Mouse (Mus musculus): Measurements from ENCODE around the gene Cnr1. TPM values are rescaled to one million over a fixed set of nuclear protein-coding genes. Genes with fewer than 3 reads are reported as not detected.

The Cnr1 gene
- 0.06 and 0.08 TPM in 2 replicates for polyA plus RNA-seq (2012; rRNA removed)

GRCm38 (mm10) chr4:33924234-33924888 is at the start of gene Cnr1:
Cnr1 (plus strand) TSS chr4:33924593.
- DNase-seq: no peak
- 2% methylated on average over 74 of the region's 77 CpGs for WGBS
- H3K4me1 ChIP-seq (replicated peaks; ENCODE audit: control insufficient read depth, insufficient read depth, low read length): 0 out of 2 replicates have a peak, but pooled peaks cover 3% of the 10 kb centered on the region
- H3K27me3 ChIP-seq (ENCODE audit: control insufficient read depth, insufficient read depth, low read length): no peaks in the 10 kb centered on the region; the same call in 1 of the 2 replicates
- no peaks in the 10 kb centered on the region for H3K36me3 ChIP-seq (ENCODE audit: control insufficient read depth, insufficient read depth, low read length)
- no peak within 1 kb of the TSS for H3K27ac ChIP-seq (ENCODE audit: control insufficient read depth, insufficient read depth, low read length)
- no peak for TF ChIP-seq CTCF (IDR thresholded peaks at IDR 0.05; ENCODE audit: borderline replicate concordance, control insufficient read depth, extremely low read depth, insufficient read depth, low read length, poor library complexity)
- no peak for TF ChIP-seq POLR2A (IDR thresholded peaks at IDR 0.05; ENCODE audit: control insufficient read depth, extremely low read depth, insufficient read depth, low read length, poor library complexity)
- peak within 1 kb of the TSS; percentile 28 for H3K4me3 ChIP-seq (ENCODE audit: control insufficient read depth, insufficient read depth, low read length)

- H3K27ac ChIP-seq (ENCODE audit: control insufficient read depth, insufficient read depth, low read length): no peak overlapping the region
- no peaks in the 10 kb centered on the region for H3K27me3 ChIP-seq (ENCODE audit: control insufficient read depth, insufficient read depth, low read length)
- H3K4me3 ChIP-seq (ENCODE audit: control insufficient read depth, insufficient read depth, low read length): no peak overlapping the region
- no peak for TF ChIP-seq POLR2A (IDR thresholded peaks at IDR 0.05; ENCODE audit: control insufficient read depth, extremely low read depth, insufficient read depth, low read length, poor library complexity)
- no peak for TF ChIP-seq CTCF (IDR thresholded peaks at IDR 0.05; ENCODE audit: borderline replicate concordance, control insufficient read depth, extremely low read depth, insufficient read depth, low read length, poor library complexity)
- WGBS: 94% methylated on average over 3 of the region's 3 CpGs
- no peak for DNase-seq
- no peaks in the 10 kb centered on the region for H3K4me1 ChIP-seq (replicated peaks; ENCODE audit: control insufficient read depth, insufficient read depth, low read length)
- H3K36me3 ChIP-seq (ENCODE audit: control insufficient read depth, insufficient read depth, low read length): no peaks in the 10 kb centered on the region
Measured at GRCm38 (mm10) chr4:33879944-33880343, 44.4 kb upstream of the Cnr1 start.

- H3K27me3 ChIP-seq (ENCODE audit: control insufficient read depth, insufficient read depth, low read length): no peaks in the 10 kb centered on the region
- TF ChIP-seq POLR2A (IDR thresholded peaks at IDR 0.05; ENCODE audit: control insufficient read depth, extremely low read depth, insufficient read depth, low read length, poor library complexity) (no peak), CTCF (IDR thresholded peaks at IDR 0.05; ENCODE audit: borderline replicate concordance, control insufficient read depth, extremely low read depth, insufficient read depth, low read length, poor library complexity) (no peak)
- no peak overlapping the region for H3K4me3 ChIP-seq (ENCODE audit: control insufficient read depth, insufficient read depth, low read length)
- DNase-seq: no peak
- no peak overlapping the region for H3K27ac ChIP-seq (ENCODE audit: control insufficient read depth, insufficient read depth, low read length)
- WGBS: 85% methylated on average over 3 of the region's 3 CpGs
- no peaks in the 10 kb centered on the region for H3K4me1 ChIP-seq (replicated peaks; ENCODE audit: control insufficient read depth, insufficient read depth, low read length)
- no peaks in the 10 kb centered on the region for H3K36me3 ChIP-seq (ENCODE audit: control insufficient read depth, insufficient read depth, low read length)
Measured at GRCm38 (mm10) chr4:33886026-33886425, 38.4 kb upstream of the Cnr1 start.

- H3K4me3 ChIP-seq (ENCODE audit: control insufficient read depth, insufficient read depth, low read length): no peak overlapping the region
- no peak overlapping the region for H3K27ac ChIP-seq (ENCODE audit: control insufficient read depth, insufficient read depth, low read length)
- 86% methylated on average over 2 of the region's 2 CpGs for WGBS
- no peaks in the 10 kb centered on the region for H3K4me1 ChIP-seq (replicated peaks; ENCODE audit: control insufficient read depth, insufficient read depth, low read length)
- DNase-seq: no peak
- TF ChIP-seq POLR2A (IDR thresholded peaks at IDR 0.05; ENCODE audit: control insufficient read depth, extremely low read depth, insufficient read depth, low read length, poor library complexity) (no peak), CTCF (IDR thresholded peaks at IDR 0.05; ENCODE audit: borderline replicate concordance, control insufficient read depth, extremely low read depth, insufficient read depth, low read length, poor library complexity) (no peak)
- no peaks in the 10 kb centered on the region for H3K27me3 ChIP-seq (ENCODE audit: control insufficient read depth, insufficient read depth, low read length)
- no peaks in the 10 kb centered on the region for H3K36me3 ChIP-seq (ENCODE audit: control insufficient read depth, insufficient read depth, low read length)
Measured at GRCm38 (mm10) chr4:33889976-33890375, 34.4 kb upstream of the Cnr1 start.

GRCm38 (mm10) chr4:33892178-33892869 is 32.1 kb upstream of the Cnr1 start:
- no peak for TF ChIP-seq CTCF (IDR thresholded peaks at IDR 0.05; ENCODE audit: borderline replicate concordance, control insufficient read depth, extremely low read depth, insufficient read depth, low read length, poor library complexity)
- TF ChIP-seq POLR2A (IDR thresholded peaks at IDR 0.05; ENCODE audit: control insufficient read depth, extremely low read depth, insufficient read depth, low read length, poor library complexity): no peak
- H3K36me3 ChIP-seq (ENCODE audit: control insufficient read depth, insufficient read depth, low read length): no peaks in the 10 kb centered on the region

GRCm38 (mm10) chr4:33893841-33894240 is 30.6 kb upstream of the Cnr1 start:
- 95% methylated on average over 7 of the region's 7 CpGs for WGBS
- no peak for DNase-seq
- Histone ChIP-seq H3K27me3 (ENCODE audit: control insufficient read depth, insufficient read depth, low read length) (no peaks in the 10 kb centered on the region), H3K36me3 (ENCODE audit: control insufficient read depth, insufficient read depth, low read length) (no peaks in the 10 kb centered on the region), H3K27ac (ENCODE audit: control insufficient read depth, insufficient read depth, low read length) (no peak overlapping the region), H3K4me3 (ENCODE audit: control insufficient read depth, insufficient read depth, low read length) (no peak overlapping the region), H3K4me1 (replicated peaks; ENCODE audit: control insufficient read depth, insufficient read depth, low read length) (no peaks in the 10 kb centered on the region)
- TF ChIP-seq POLR2A (IDR thresholded peaks at IDR 0.05; ENCODE audit: control insufficient read depth, extremely low read depth, insufficient read depth, low read length, poor library complexity) (no peak), CTCF (IDR thresholded peaks at IDR 0.05; ENCODE audit: borderline replicate concordance, control insufficient read depth, extremely low read depth, insufficient read depth, low read length, poor library complexity) (no peak)

More at GRCm38 (mm10) chr4:33892178-33892869, 32.1 kb upstream of the Cnr1 start:
- H3K27me3 ChIP-seq (ENCODE audit: control insufficient read depth, insufficient read depth, low read length): no peaks in the 10 kb centered on the region
- no peak for DNase-seq
- 37% methylated on average over 7 of the region's 7 CpGs for WGBS
- no peaks in the 10 kb centered on the region for H3K4me1 ChIP-seq (replicated peaks; ENCODE audit: control insufficient read depth, insufficient read depth, low read length)
- no peak overlapping the region for H3K27ac ChIP-seq (ENCODE audit: control insufficient read depth, insufficient read depth, low read length)
- no peak overlapping the region for H3K4me3 ChIP-seq (ENCODE audit: control insufficient read depth, insufficient read depth, low read length)

All from thymus, adult 2 months (tissue).